Mouse (Mus musculus) layer of hippocampus, adult 9-11 months (tissue): ENCODE measurements around the gene P3h3.
"Not testable (repeated sequence)": the region's sequence is repeated elsewhere in the genome, so short reads cannot be mapped to it uniquely, and the experiment has no call there.

Source experiments
- DNase-seq: peaks from one replicate; pipeline ENCODE4 v3.0.0; 2022

The P3h3 gene

GRCm38 (mm10) chr6:124865766-124866362, 8.3 kb upstream of the P3h3 start:
- DNase-seq: no peak

GRCm38 (mm10) chr6:124863658-124864298, 6.2 kb upstream of the P3h3 start, which contains the start of gene Gpr162:
Gpr162 (minus strand) TSS chr6:124863983.
- peak; percentile 76 for DNase-seq

- no peak for DNase-seq
Measured at GRCm38 (mm10) chr6:124863125-124863657, 5.6 kb upstream of the P3h3 start.

GRCm38 (mm10) chr6:124862406-124863124, 5.0 kb upstream of the P3h3 start:
- no peak for DNase-seq

- no peak for DNase-seq
Measured at GRCm38 (mm10) chr6:124861802-124862201, 4.2 kb upstream of the P3h3 start.

- no peak for DNase-seq
Measured at GRCm38 (mm10) chr6:124861266-124861665, 3.7 kb upstream of the P3h3 start.

- no peak for DNase-seq
Measured at GRCm38 (mm10) chr6:124860511-124860910, 3.0 kb upstream of the P3h3 start.

- peak; percentile 78 for DNase-seq
Measured at GRCm38 (mm10) chr6:124859725-124860124, 2.2 kb upstream of the P3h3 start.

GRCm38 (mm10) chr6:124858561-124859318, 1.2 kb upstream of the P3h3 start:
- DNase-seq: no peak

GRCm38 (mm10) chr6:124857840-124858530, 433 bp upstream of the P3h3 start:
- DNase-seq: no peak

GRCm38 (mm10) chr6:124856321-124856720, 1.2 kb downstream of the P3h3 start:
- peak; percentile 57 for DNase-seq

- DNase-seq: no peak
Measured at GRCm38 (mm10) chr6:124854647-124855046, 2.9 kb downstream of the P3h3 start.

GRCm38 (mm10) chr6:124850535-124850934, 7.0 kb downstream of the P3h3 start:
- DNase-seq: no peak

GRCm38 (mm10) chr6:124847305-124847704, 10.2 kb downstream of the P3h3 start:
- DNase-seq: peak; percentile 91

- no peak for DNase-seq
Measured at GRCm38 (mm10) chr6:124840241-124841167, 17.0 kb downstream of the P3h3 start, which contains the start of gene Gnb3. Gnb3 (minus strand) TSS chr6:124840275.

GRCm38 (mm10) chr6:124839805-124840204, 17.7 kb downstream of the P3h3 start:
- no peak for DNase-seq

- no peak for DNase-seq
Measured at GRCm38 (mm10) chr6:124836411-124836810, 21.1 kb downstream of the P3h3 start.

GRCm38 (mm10) chr6:124835531-124835930, 22.0 kb downstream of the P3h3 start:
- no peak for DNase-seq

- DNase-seq: no peak
Measured at GRCm38 (mm10) chr6:124834512-124835081, 23.0 kb downstream of the P3h3 start.

- DNase-seq: no peak
Measured at GRCm38 (mm10) chr6:124831649-124832048, 25.9 kb downstream of the P3h3 start.

GRCm38 (mm10) chr6:124831199-124831598, 26.4 kb downstream of the P3h3 start:
- DNase-seq: not testable (repeated sequence)
